Mouse (Mus musculus): ENCODE measurements around the gene Tulp3.
A peak's percentile ranks its signal among the peaks of the same experiment; 100 is the strongest.

Tulp3 gene

GRCm38 (mm10) chr6:128295876-128296749 lies 59.5 kb downstream of the Tulp3 start:
- peak; percentile 90 for DNase-seq

GRCm38 (mm10) chr6:128291284-128291683 lies 64.4 kb downstream of the Tulp3 start:
- DNase-seq: peak; percentile 41

GRCm38 (mm10) chr6:128288681-128289080 lies 67.0 kb downstream of the Tulp3 start:
- DNase-seq: no peak

- no peak for DNase-seq
These were observed 69.7 kb downstream of the Tulp3 start for GRCm38 (mm10) chr6:128285792-128286430.

GRCm38 (mm10) chr6:128282126-128282525 lies 73.5 kb downstream of the Tulp3 start:
- no peak for DNase-seq

GRCm38 (mm10) chr6:128280472-128281145 lies 75.0 kb downstream of the Tulp3 start:
- no peak for DNase-seq

GRCm38 (mm10) chr6:128279608-128280007 lies 76.0 kb downstream of the Tulp3 start:
- no peak for DNase-seq

- DNase-seq: no peak
These were observed 76.6 kb downstream of the Tulp3 start for GRCm38 (mm10) chr6:128279099-128279498.

- no peak for DNase-seq
These were observed 78.2 kb downstream of the Tulp3 start for GRCm38 (mm10) chr6:128277132-128278085.

- no peak for DNase-seq
These were observed 79.3 kb downstream of the Tulp3 start for GRCm38 (mm10) chr6:128276349-128276748.

- DNase-seq: no peak
These were observed 80.1 kb downstream of the Tulp3 start for GRCm38 (mm10) chr6:128275506-128276064.

- DNase-seq: no peak
These were observed 82.1 kb downstream of the Tulp3 start for GRCm38 (mm10) chr6:128273507-128273906.

GRCm38 (mm10) chr6:128272754-128273153 lies 82.9 kb downstream of the Tulp3 start:
- DNase-seq: no peak

Measured in cerebellum, adult 11-12 months (tissue).